Mouse (Mus musculus) cortical plate, adult 2 months (tissue): Measurements from ENCODE around the gene Palld.

Experiments used
- CTCF ChIP-seq: fragments of 200-500 bp; IDR thresholded peaks from 2 replicates; pipeline ENCODE4 v1.5.1; 2011; ENCODE audit warnings: mild to moderate bottlenecking, control low read depth, low read length; ENCODE audit not compliant: insufficient read depth; ENCODE audit errors: extremely low read depth
- POLR2A ChIP-seq: fragments of 200-500 bp; IDR thresholded peaks from 2 replicates; pipeline ENCODE4 v1.6.1; 2011; ENCODE audit warnings: mild to moderate bottlenecking, low read length, control low read depth; ENCODE audit not compliant: insufficient read depth; ENCODE audit errors: extremely low read depth

GRCm38 (mm10) chr8:61660961-61661360, 241.5 kb downstream of the Palld start:
- TF ChIP-seq CTCF (no peak), POLR2A (no peak)
